Mouse (Mus musculus): ENCODE data around the gene Cry1. TPM values are rescaled to one million over a fixed set of nuclear protein-coding genes. Genes with fewer than 3 reads are reported as not detected.
A peak's percentile ranks its signal among the peaks of the same experiment; 100 is the strongest.

The Cry1 gene
- polyA plus RNA-seq, 1 experiment, result 0.25 TPM

DNA sequence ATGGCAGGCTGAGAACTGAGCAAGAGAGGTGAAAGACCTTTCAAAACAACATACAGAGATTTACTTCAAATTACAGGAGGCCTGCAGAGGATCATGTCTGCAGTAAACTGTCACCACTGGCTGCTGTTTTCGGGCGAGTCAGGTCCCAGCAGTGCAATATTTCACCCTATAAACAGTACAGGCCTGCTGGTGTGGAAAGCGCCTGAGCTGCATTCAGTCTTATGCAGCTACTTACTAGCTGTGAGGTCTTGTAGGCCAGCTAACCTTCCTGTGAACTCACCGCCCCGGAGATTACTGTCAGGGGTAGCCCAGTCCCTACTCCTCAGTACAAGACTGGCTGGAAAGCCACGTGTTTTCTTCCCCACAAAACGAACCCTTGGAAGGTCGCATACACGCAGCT, 43.4 kb downstream of the Cry1 start:
- no peak for TF ChIP-seq GATA1 (IDR thresholded peaks at IDR 0.05; ENCODE audit: low read length)
- no peak for TF ChIP-seq TAL1 (IDR thresholded peaks at IDR 0.05; ENCODE audit: low read length)
- H3K4me1 ChIP-seq (ENCODE audit: control insufficient read depth), result no peaks in the 10 kb centered on the region
- no peak overlapping the region for H3K4me3 ChIP-seq (replicated peaks)
- H3K27me3 ChIP-seq (ENCODE audit: control insufficient read depth), result no peaks in the 10 kb centered on the region
- no peaks in the 10 kb centered on the region for H3K9me3 ChIP-seq (ENCODE audit: control insufficient read depth, low read length)
- H3K36me3 ChIP-seq (ENCODE audit: control insufficient read depth), result peaks cover 3% of the 10 kb centered on the region

DNA sequence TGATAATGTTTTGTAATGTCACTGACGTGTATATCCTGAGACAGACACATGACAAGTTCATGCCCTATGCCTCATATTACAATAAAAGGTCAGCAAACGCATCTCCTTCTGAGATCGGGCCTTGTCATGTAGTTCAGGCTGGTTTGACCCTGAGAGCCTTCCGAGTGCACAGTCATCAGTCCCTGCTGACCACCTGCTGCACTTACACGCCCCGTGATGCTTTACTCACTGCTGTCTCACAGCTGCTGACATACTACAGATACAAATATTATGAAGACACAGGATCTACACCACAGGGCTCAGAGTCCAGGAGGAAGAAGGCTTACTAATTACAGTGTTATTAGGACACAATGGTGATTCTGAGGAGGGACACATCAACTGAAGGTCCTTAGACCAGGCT, 48.3 kb downstream of the Cry1 start:
- no peaks in the 10 kb centered on the region for H3K27me3 ChIP-seq (ENCODE audit: control insufficient read depth)
- H3K36me3 ChIP-seq (ENCODE audit: control insufficient read depth), result peaks cover 3% of the 10 kb centered on the region; the same call in 1 of the 2 replicates
- no peaks in the 10 kb centered on the region for H3K9me3 ChIP-seq (ENCODE audit: control insufficient read depth, low read length)
- TF ChIP-seq TAL1 (IDR thresholded peaks at IDR 0.05; ENCODE audit: low read length) (no peak), GATA1 (IDR thresholded peaks at IDR 0.05; ENCODE audit: low read length) (no peak)
- H3K4me3 ChIP-seq (replicated peaks), result no peak overlapping the region
- H3K4me1 ChIP-seq (ENCODE audit: control insufficient read depth), result no peaks in the 10 kb centered on the region

DNA sequence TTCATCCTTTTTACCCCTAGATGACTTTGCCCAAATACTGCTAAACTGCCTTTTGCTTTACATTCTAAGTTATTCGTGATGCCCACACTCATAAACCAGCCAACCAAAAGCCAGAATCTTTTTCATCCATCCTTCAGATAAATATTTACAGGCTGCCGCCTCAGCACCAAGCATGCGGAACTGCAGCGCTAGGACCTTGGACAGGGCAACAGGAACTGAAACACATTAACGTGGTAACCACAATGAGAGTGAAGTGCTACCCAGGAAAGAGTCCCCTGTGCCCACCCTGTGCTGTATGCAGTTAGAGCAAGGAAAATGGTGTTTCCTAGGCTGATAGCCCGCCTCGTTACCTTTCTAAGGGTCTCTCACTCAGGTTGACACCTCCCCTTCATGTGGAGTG, 56.4 kb downstream of the Cry1 start:
- peak overlapping the region; percentile 65 for H3K4me3 ChIP-seq (replicated peaks)
- H3K4me1 ChIP-seq (ENCODE audit: control insufficient read depth), result peaks cover 21% of the 10 kb centered on the region
- no peak for TF ChIP-seq TAL1 (IDR thresholded peaks at IDR 0.05; ENCODE audit: low read length)
- no peak for TF ChIP-seq GATA1 (IDR thresholded peaks at IDR 0.05; ENCODE audit: low read length)
- H3K9me3 ChIP-seq (ENCODE audit: control insufficient read depth, low read length), result no peaks in the 10 kb centered on the region; the same call in 1 of the 2 replicates
- H3K27me3 ChIP-seq (ENCODE audit: control insufficient read depth), result no peaks in the 10 kb centered on the region
- peaks cover under 1% of the 10 kb centered on the region for H3K36me3 ChIP-seq (ENCODE audit: control insufficient read depth)

DNA sequence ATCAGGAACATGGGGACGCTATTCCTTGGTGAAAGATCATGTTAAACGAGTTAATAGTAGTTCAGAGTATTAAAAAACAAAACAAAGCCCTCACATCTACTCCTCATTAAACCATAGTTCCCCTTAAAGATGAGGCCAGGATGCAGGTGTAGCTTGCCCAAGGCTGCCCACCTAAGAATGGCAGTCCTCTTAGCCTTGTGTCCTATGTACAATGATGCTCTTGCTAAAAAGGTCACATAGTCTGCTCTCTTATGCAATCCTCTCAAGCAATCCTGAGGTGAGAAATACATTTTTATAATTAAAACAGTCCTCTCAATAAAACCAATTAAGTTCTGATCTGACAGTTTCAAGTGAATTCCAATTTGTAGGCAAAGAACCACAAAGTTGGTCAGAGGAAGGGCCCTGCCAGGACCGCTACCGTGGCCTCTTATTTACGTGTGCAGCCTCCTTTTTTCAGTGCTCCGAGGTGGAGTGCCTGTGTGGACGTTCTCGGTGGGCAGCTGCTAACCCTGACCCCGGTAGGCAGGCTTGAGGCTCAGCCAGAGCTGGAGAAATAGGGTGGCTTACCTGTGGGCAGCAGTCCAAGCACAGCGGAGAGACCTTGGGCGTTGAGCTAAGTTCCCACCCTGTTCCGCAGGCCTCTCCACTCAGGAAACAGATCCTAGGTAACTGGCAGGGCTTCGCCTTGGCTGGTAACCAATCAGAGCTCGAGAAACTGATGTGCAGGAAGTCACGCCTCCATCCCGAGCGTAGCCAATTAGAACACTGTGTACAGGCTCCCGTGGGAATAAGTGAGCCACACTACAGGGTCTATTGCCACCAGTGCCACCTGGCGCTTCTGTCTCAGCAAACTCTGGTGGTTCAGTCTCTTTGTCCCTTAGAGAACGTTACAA, 57.2 kb downstream of the Cry1 start, which contains the start of gene Mterf2:
Gene Mterf2 (minus strand): TSS at position 633 of the 893 bp plus-strand sequence.
- Histone ChIP-seq H3K4me3 (replicated peaks) (peak within 1 kb of the TSS; percentile 65), H3K4me1 (ENCODE audit: control insufficient read depth) (peaks cover 21% of the 10 kb centered on the region), H3K9me3 (ENCODE audit: control insufficient read depth, low read length) (no peaks in the 10 kb centered on the region; the same call in 1 of the 2 replicates), H3K36me3 (ENCODE audit: control insufficient read depth) (no peaks in the 10 kb centered on the region; the same call in none of the 2 replicates), H3K27me3 (ENCODE audit: control insufficient read depth) (no peaks in the 10 kb centered on the region)
- TF ChIP-seq TAL1 (IDR thresholded peaks at IDR 0.05; ENCODE audit: low read length) (no peak), GATA1 (IDR thresholded peaks at IDR 0.05; ENCODE audit: low read length) (no peak)

DNA sequence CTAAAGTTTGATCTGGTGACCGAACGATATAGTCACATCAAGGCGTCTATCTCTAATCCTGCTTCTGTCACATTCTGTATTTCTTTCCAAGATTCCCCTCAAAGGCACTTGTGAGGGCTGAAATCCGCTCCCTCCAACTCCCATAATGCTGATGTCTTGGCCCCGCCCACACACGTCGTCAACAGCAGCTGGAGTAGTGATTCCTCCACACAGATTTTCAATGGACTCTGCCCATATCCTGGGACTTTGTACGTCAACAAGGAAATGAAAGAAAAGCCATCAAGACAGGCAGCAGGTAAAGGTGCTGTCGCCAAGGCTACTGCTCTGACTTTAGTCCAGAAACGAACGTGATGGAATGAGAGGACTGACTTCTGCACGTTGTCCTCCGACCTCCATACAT, 59.7 kb downstream of the Cry1 start:
- Histone ChIP-seq H3K36me3 (ENCODE audit: control insufficient read depth) (peaks cover 16% of the 10 kb centered on the region), H3K4me3 (replicated peaks) (no peak overlapping the region), H3K4me1 (ENCODE audit: control insufficient read depth) (peaks cover 21% of the 10 kb centered on the region), H3K27me3 (ENCODE audit: control insufficient read depth) (no peaks in the 10 kb centered on the region), H3K9me3 (ENCODE audit: control insufficient read depth, low read length) (no peaks in the 10 kb centered on the region; the same call in 1 of the 2 replicates)
- no peak for TF ChIP-seq GATA1 (IDR thresholded peaks at IDR 0.05; ENCODE audit: low read length)

DNA sequence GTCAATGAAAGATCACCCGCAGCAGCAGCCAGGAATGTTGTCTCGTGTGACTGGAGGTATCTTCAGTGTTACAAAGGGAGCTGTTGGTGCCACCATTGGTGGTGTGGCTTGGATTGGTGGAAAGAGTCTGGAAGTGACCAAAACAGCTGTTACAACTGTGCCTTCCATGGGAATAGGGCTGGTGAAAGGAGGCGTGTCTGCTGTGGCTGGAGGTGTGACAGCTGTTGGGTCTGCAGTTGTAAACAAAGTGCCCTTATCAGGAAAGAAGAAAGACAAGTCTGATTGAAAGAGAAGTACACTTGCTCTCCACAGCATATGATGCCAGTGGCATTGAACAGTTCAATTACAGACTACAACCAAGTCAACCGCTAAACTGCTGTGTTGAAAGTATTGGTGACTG, 70.5 kb downstream of the Cry1 start:
- Histone ChIP-seq H3K27me3 (ENCODE audit: control insufficient read depth) (no peaks in the 10 kb centered on the region), H3K4me3 (replicated peaks) (no peak overlapping the region), H3K36me3 (ENCODE audit: control insufficient read depth) (peaks cover 21% of the 10 kb centered on the region), H3K4me1 (ENCODE audit: control insufficient read depth) (no peaks in the 10 kb centered on the region), H3K9me3 (ENCODE audit: control insufficient read depth, low read length) (no peaks in the 10 kb centered on the region)
- no peak for TF ChIP-seq TAL1 (IDR thresholded peaks at IDR 0.05; ENCODE audit: low read length)
- TF ChIP-seq GATA1 (IDR thresholded peaks at IDR 0.05; ENCODE audit: low read length), result no peak

DNA sequence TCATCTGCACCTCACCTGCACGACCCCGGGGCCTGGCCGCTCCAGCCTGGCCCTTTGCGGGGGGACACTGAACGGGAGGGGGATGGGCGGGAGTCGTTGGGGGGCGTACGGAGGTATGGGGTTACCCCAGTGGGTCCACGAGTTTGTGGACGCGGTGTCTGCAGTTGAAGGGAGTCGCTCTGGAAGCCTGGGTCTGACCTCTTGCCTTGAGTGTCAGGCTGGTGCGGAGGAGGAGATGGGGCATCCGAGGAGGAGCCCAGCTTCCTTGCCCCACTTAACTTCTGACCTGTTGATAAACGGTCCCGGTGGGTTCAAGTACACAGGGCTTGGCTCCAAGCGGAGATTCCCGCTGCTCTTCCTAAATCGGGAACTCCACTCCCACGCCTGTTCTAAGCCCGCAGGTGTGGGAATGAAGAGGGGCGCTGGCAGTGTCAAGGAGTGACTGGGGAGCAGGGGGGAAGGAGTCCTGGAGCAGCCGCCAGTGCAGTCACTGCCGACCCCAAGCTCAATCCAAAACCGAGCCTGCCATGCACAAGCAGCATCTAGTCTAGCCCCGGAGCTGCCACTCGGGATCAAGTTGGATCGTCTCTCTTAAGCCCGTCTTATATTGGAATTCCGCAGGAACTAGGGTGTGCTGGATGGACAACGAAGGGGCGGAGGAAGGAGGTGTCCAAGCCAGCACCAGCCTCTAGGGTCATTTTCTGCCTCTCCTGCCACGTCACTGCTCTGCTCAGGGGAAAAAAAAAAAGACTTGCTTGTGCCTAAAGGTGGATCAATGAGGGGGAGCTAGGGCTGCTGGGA, 81.6 kb downstream of the Cry1 start:
- Histone ChIP-seq H3K4me3 (replicated peaks) (peak overlapping the region; percentile 88), H3K36me3 (ENCODE audit: control insufficient read depth) (no peaks in the 10 kb centered on the region), H3K9me3 (ENCODE audit: control insufficient read depth, low read length) (no peaks in the 10 kb centered on the region), H3K4me1 (ENCODE audit: control insufficient read depth) (peaks cover 26% of the 10 kb centered on the region), H3K27me3 (ENCODE audit: control insufficient read depth) (no peaks in the 10 kb centered on the region)
- TF ChIP-seq TAL1 (IDR thresholded peaks at IDR 0.05; ENCODE audit: low read length), result no peak
- no peak for TF ChIP-seq GATA1 (IDR thresholded peaks at IDR 0.05; ENCODE audit: low read length)

DNA sequence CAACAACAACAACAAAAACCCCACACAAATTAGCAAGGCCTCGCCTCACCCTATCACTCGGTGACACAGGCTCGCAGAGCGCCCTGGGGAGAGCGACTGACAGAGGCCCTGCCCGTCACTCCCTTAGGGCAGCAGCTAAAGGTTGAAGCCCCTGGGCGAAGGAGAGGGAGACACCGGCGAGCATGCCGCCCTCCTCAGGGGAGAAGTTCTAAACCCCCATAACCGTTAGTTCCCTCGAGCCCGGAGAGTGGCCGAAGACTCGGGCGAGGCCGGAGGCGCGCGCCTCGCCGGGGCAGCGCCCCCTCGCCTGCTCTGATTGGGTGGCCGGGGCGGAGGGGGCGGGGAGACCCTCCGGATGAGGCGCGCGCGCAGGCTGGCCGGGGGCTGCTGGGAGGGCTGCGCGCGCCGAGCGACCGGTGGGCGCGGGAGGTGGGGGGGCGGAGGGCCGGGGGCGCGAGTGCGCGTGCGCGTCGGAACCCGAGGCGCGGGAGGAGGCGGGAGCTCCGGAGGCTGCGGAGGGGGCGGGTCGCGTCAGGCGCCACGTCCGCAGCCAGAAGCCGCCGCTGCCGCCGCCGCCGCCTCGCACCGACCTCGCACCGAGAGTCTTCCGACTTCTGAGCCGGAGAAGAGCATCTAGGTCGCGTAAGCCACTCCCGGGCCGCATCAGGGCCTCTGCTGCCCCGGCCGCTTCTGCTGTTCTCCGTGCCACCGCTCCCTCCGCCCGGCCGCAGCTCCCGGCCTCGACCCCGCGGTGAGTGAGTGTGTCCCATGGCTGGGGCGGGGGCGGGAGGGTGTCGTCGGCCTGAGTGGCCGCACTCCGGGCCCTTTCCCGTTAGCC, 82.4 kb downstream of the Cry1 start, which contains the start of the genes Fhl4 and Tmem263:
Gene Fhl4 (minus strand): TSS at position 249 of the 838 bp plus-strand sequence.
Gene Tmem263 (plus strand): TSS at position 381 of the 838 bp plus-strand sequence.
- H3K4me3 ChIP-seq (replicated peaks), result peak within 1 kb of the TSS; percentile 88
- no peaks in the 10 kb centered on the region for H3K27me3 ChIP-seq (ENCODE audit: control insufficient read depth)
- peaks cover 26% of the 10 kb centered on the region for H3K4me1 ChIP-seq (ENCODE audit: control insufficient read depth)
- no peaks in the 10 kb centered on the region for H3K9me3 ChIP-seq (ENCODE audit: control insufficient read depth, low read length)
- TF ChIP-seq TAL1 (IDR thresholded peaks at IDR 0.05; ENCODE audit: low read length), result no peak
- TF ChIP-seq GATA1 (IDR thresholded peaks at IDR 0.05; ENCODE audit: low read length), result no peak
- no peaks in the 10 kb centered on the region for H3K36me3 ChIP-seq (ENCODE audit: control insufficient read depth)

Measured in erythroblast, embryonic 14.5 days (primary cell).